Mouse (Mus musculus) G1E (cell line): ENCODE results near the gene Slc9a3r2.
A peak's percentile ranks its signal among the peaks of the same experiment; 100 is the strongest.

ENCODE experiments used
- CTCF ChIP-seq: IDR thresholded peaks from 2 replicates; pipeline ENCODE4 v1.5.1; 2012; ENCODE audit warnings: low read depth, low read length, inconsistent platforms, mixed read lengths
- GATA1 ChIP-seq: IDR thresholded peaks from 2 replicates; pipeline ENCODE4 v1.6.1; 2012; ENCODE audit warnings: borderline replicate concordance, low read length, inconsistent platforms, mixed read lengths
- POLR2AphosphoS5 ChIP-seq: IDR thresholded peaks from 2 replicates; pipeline ENCODE4 v1.6.1; 2012; ENCODE audit warnings: low read depth, low read length, inconsistent platforms; ENCODE audit not compliant: insufficient replicate concordance

DNA sequence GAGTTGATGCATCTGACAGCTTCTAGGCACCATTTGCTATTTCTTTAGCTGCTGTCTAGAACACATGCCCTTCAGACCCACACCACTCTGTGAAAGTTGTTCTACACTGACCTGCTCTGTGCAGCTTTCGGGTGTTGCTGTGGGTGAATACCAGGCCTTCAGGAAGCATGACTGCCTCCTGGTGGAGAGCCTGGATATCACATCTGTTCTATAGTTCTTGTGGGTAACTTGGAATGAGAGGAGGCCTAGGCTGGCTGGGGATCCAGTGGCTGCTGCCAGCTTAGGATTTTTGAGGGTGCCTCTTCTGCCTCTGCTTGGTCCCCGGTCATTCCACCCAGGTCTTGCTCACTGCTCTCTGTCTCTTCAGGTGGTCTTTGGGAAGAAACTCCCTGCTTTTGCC is 26.1 kb upstream of the Slc9a3r2 start:
- TF ChIP-seq CTCF (peak; percentile 48; the same call in 1 of the 2 replicates), GATA1 (no peak), POLR2AphosphoS5 (no peak)
